Mouse (Mus musculus): ENCODE results near the gene Aco2. TPM values are rescaled to one million over a fixed set of nuclear protein-coding genes. Genes with fewer than 3 reads are reported as not detected.

Gene Aco2
- polyA plus RNA-seq, 2 experiments: 127 to 158 TPM

DNA sequence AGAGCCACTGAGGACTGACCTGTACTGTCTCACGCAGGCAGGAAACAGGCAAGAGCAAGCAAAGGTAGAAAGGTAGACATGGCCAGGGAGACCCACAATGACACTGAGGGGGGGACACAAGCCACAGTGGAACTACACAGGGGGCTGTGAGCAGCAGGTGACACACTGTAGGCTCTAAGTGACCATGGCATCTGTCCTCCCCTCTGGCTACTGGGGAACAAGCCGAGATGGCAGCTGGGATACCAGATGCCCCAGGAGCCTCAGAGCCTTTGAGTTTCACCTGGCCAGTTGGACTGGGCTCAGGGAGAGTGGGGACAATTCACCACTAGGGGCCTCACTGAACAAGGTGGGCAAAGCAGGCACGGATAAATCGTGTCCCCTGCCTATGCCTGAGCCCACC lies 80.2 kb downstream of the Aco2 start:
- no peak overlapping the region for H3K27ac ChIP-seq (replicated peaks; ENCODE audit: low read depth, low read length)
- WGBS: 79% methylated on average over 3 of the region's 4 CpGs
- no peaks in the 10 kb centered on the region for H3K27me3 ChIP-seq (ENCODE audit: control insufficient read depth, insufficient read depth, low read length)
- H3K9ac ChIP-seq (ENCODE audit: low read depth, low read length, severe bottlenecking): no peak overlapping the region
- peaks cover 28% of the 10 kb centered on the region for H3K36me3 ChIP-seq (ENCODE audit: control insufficient read depth, insufficient read depth, low read length)
- no peak for ATAC-seq (ENCODE audit: low FRiP score, low read depth)
- no peak overlapping the region for H3K4me3 ChIP-seq (replicated peaks; ENCODE audit: low read length)
- no peak overlapping the region for H3K4me2 ChIP-seq (replicated peaks; ENCODE audit: low read depth, low read length, severe bottlenecking)
- DNase-seq (ENCODE audit: low spot score): no peak
- TF ChIP-seq POLR2A (IDR thresholded peaks at IDR 0.05; ENCODE audit: borderline replicate concordance, extremely low read depth, insufficient read depth, insufficient read length): no peak
- H3K4me1 ChIP-seq (ENCODE audit: control insufficient read depth, insufficient read depth, low read length): no peaks in the 10 kb centered on the region
- H3K9me3 ChIP-seq (ENCODE audit: control insufficient read depth, low read length): no peaks in the 10 kb centered on the region

GRCm38 (mm10) chr15:81954151-81954583 lies 82.1 kb downstream of the Aco2 start:
- H3K4me3 ChIP-seq (replicated peaks; ENCODE audit: low read length): no peak overlapping the region
- H3K27ac ChIP-seq (replicated peaks; ENCODE audit: low read depth, low read length): no peak overlapping the region
- ATAC-seq (ENCODE audit: low FRiP score, low read depth): no peak
- no peaks in the 10 kb centered on the region for H3K9me3 ChIP-seq (ENCODE audit: control insufficient read depth, low read length)
- no peak for DNase-seq (ENCODE audit: low spot score)
- H3K27me3 ChIP-seq (ENCODE audit: control insufficient read depth, insufficient read depth, low read length): no peaks in the 10 kb centered on the region
- no peak overlapping the region for H3K4me2 ChIP-seq (replicated peaks; ENCODE audit: low read depth, low read length, severe bottlenecking)
- WGBS: 91% methylated on average over 9 of the region's 9 CpGs
- H3K4me1 ChIP-seq (ENCODE audit: control insufficient read depth, insufficient read depth, low read length): no peaks in the 10 kb centered on the region
- peaks cover 28% of the 10 kb centered on the region for H3K36me3 ChIP-seq (ENCODE audit: control insufficient read depth, insufficient read depth, low read length)
- no peak overlapping the region for H3K9ac ChIP-seq (ENCODE audit: low read depth, low read length, severe bottlenecking)
- no peak for TF ChIP-seq POLR2A (IDR thresholded peaks at IDR 0.05; ENCODE audit: borderline replicate concordance, extremely low read depth, insufficient read depth, insufficient read length)

- no peak for TF ChIP-seq POLR2A (IDR thresholded peaks at IDR 0.05; ENCODE audit: borderline replicate concordance, extremely low read depth, insufficient read depth, insufficient read length)
- H3K4me2 ChIP-seq (replicated peaks; ENCODE audit: low read depth, low read length, severe bottlenecking): no peak overlapping the region
- no peak for DNase-seq (ENCODE audit: low spot score)
Measured at GRCm38 (mm10) chr15:81954716-81955115, 82.6 kb downstream of the Aco2 start.

DNA sequence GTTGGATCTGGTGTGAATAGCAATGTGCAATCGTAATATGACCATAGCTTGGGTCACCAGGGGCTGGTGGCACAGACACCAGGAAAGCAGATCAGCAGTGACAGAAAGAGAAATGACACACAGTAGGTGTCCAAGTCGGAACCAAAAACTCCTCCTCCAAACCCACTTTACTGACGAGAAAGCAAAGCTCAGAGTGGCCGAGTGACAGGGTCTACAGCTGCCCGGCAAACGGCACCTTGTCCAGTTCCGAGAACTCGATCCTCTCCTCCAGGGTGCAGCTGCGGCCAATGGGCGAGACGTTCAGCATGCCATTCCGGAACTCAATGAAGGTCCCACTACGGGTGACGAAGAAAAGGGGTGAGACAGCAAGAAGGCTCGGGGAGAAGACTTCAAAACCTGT lies 83.3 kb downstream of the Aco2 start:
- H3K4me1 ChIP-seq (ENCODE audit: control insufficient read depth, insufficient read depth, low read length): no peaks in the 10 kb centered on the region
- H3K4me3 ChIP-seq (replicated peaks; ENCODE audit: low read length): no peak overlapping the region
- no peak overlapping the region for H3K9ac ChIP-seq (ENCODE audit: low read depth, low read length, severe bottlenecking)
- peaks cover 28% of the 10 kb centered on the region for H3K36me3 ChIP-seq (ENCODE audit: control insufficient read depth, insufficient read depth, low read length)
- H3K9me3 ChIP-seq (ENCODE audit: control insufficient read depth, low read length): no peaks in the 10 kb centered on the region
- DNase-seq (ENCODE audit: low spot score): no peak
- H3K4me2 ChIP-seq (replicated peaks; ENCODE audit: low read depth, low read length, severe bottlenecking): no peak overlapping the region
- WGBS: 91% methylated on average over 15 of the region's 15 CpGs
- H3K27me3 ChIP-seq (ENCODE audit: control insufficient read depth, insufficient read depth, low read length): no peaks in the 10 kb centered on the region
- no peak overlapping the region for H3K27ac ChIP-seq (replicated peaks; ENCODE audit: low read depth, low read length)
- no peak for TF ChIP-seq POLR2A (IDR thresholded peaks at IDR 0.05; ENCODE audit: borderline replicate concordance, extremely low read depth, insufficient read depth, insufficient read length)
- no peak for ATAC-seq (ENCODE audit: low FRiP score, low read depth)

More at GRCm38 (mm10) chr15:81954716-81955115, 82.6 kb downstream of the Aco2 start:
- 92% methylated on average over 6 of the region's 6 CpGs for WGBS
- Histone ChIP-seq H3K4me1 (ENCODE audit: control insufficient read depth, insufficient read depth, low read length) (no peaks in the 10 kb centered on the region), H3K27ac (replicated peaks; ENCODE audit: low read depth, low read length) (no peak overlapping the region), H3K4me3 (replicated peaks; ENCODE audit: low read length) (no peak overlapping the region), H3K36me3 (ENCODE audit: control insufficient read depth, insufficient read depth, low read length) (peaks cover 28% of the 10 kb centered on the region), H3K9ac (ENCODE audit: low read depth, low read length, severe bottlenecking) (no peak overlapping the region), H3K9me3 (ENCODE audit: control insufficient read depth, low read length) (no peaks in the 10 kb centered on the region), H3K27me3 (ENCODE audit: control insufficient read depth, insufficient read depth, low read length) (no peaks in the 10 kb centered on the region)
- ATAC-seq (ENCODE audit: low FRiP score, low read depth): no peak

DNA sequence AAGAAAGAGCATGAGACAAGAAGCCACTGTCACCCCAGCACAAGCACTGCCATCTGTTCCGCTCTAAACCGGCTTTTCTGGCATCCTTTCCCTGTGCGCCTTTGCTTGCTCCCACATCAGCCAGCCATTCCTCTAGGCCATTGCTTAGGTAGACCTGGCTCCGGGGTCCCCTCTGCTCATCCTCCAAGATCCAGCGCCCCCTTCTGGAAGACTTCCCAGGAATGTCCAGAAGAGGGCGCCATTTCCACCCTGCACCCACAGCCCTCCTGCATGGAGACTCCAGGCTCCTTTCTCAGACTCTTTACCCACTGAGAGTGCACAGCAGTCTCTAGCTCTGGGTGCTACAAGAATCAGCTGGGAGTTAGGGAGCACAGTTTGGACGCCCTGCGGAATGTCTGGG lies 84.3 kb downstream of the Aco2 start:
- Histone ChIP-seq H3K4me3 (replicated peaks; ENCODE audit: low read length) (no peak overlapping the region), H3K4me2 (replicated peaks; ENCODE audit: low read depth, low read length, severe bottlenecking) (no peak overlapping the region), H3K27me3 (ENCODE audit: control insufficient read depth, insufficient read depth, low read length) (no peaks in the 10 kb centered on the region), H3K9ac (ENCODE audit: low read depth, low read length, severe bottlenecking) (no peak overlapping the region), H3K36me3 (ENCODE audit: control insufficient read depth, insufficient read depth, low read length) (peaks cover 21% of the 10 kb centered on the region), H3K27ac (replicated peaks; ENCODE audit: low read depth, low read length) (no peak overlapping the region), H3K9me3 (ENCODE audit: control insufficient read depth, low read length) (no peaks in the 10 kb centered on the region), H3K4me1 (ENCODE audit: control insufficient read depth, insufficient read depth, low read length) (no peaks in the 10 kb centered on the region)
- no peak for TF ChIP-seq POLR2A (IDR thresholded peaks at IDR 0.05; ENCODE audit: borderline replicate concordance, extremely low read depth, insufficient read depth, insufficient read length)
- whole genome bisulfite sequencing: 62% methylated on average over 8 of the region's 8 CpGs
- DNase-seq (ENCODE audit: low spot score) (no peak), ATAC-seq (ENCODE audit: low FRiP score, low read depth) (no peak)

- ATAC-seq (ENCODE audit: low FRiP score, low read depth): no peak
- TF ChIP-seq POLR2A (IDR thresholded peaks at IDR 0.05; ENCODE audit: borderline replicate concordance, extremely low read depth, insufficient read depth, insufficient read length): no peak
- 88% methylated on average over 11 of the region's 11 CpGs for WGBS
Measured at GRCm38 (mm10) chr15:81957598-81957997, 85.5 kb downstream of the Aco2 start.

More at GRCm38 (mm10) chr15:81957598-81957997, 85.5 kb downstream of the Aco2 start:
- no peaks in the 10 kb centered on the region for H3K27me3 ChIP-seq (ENCODE audit: control insufficient read depth, insufficient read depth, low read length)
- H3K27ac ChIP-seq (replicated peaks; ENCODE audit: low read depth, low read length): no peak overlapping the region
- DNase-seq (ENCODE audit: low spot score): no peak
- H3K4me2 ChIP-seq (replicated peaks; ENCODE audit: low read depth, low read length, severe bottlenecking): no peak overlapping the region
- no peak overlapping the region for H3K4me3 ChIP-seq (replicated peaks; ENCODE audit: low read length)
- H3K36me3 ChIP-seq (ENCODE audit: control insufficient read depth, insufficient read depth, low read length): peaks cover 18% of the 10 kb centered on the region
- H3K9me3 ChIP-seq (ENCODE audit: control insufficient read depth, low read length): no peaks in the 10 kb centered on the region
- no peak overlapping the region for H3K9ac ChIP-seq (ENCODE audit: low read depth, low read length, severe bottlenecking)
- H3K4me1 ChIP-seq (ENCODE audit: control insufficient read depth, insufficient read depth, low read length): no peaks in the 10 kb centered on the region
